Mouse (Mus musculus) layer of hippocampus, postnatal 25 days (tissue): ENCODE data around the gene Cldn5. TPM values are rescaled to one million over a fixed set of nuclear protein-coding genes. Genes with fewer than 3 reads are reported as not detected.

Source experiments
- DNase-seq, 2 experiments: peaks; one replicate each; pipeline ENCODE4 v3.0.0; 2022; ENCODE audit warnings: mixed read lengths in 2 of 2, low spot score in 1 of 2; ENCODE audit errors: extremely low spot score in 1 of 2
- total RNA-seq, 2 experiments: library from RNA; stranded (reverse); gene quantifications; 2 replicates each; pipeline ENCODE4 v1.2.3; 2021

The Cldn5 gene
- total RNA-seq, 2 experiments from 2014 or later = 53.6 to 57.3 TPM

DNA sequence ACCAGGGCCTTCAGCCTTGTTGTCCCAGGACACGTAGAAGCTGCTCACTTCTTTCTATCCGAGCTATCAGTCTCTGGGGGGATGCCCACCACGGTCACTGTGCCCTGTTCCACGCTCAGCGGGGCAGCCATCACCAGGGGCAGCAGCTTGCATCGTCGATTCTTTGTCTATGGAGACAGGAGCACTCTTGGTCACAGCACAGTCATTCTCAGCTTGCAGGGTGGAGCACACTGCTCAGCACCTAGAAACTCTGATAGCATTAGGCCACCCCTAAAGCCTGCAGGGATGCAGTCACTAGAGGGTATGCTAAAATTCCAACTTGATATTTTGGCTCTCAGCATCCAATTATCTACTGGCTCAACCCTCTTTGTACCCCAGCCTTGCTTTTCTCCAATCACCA, 8.4 kb downstream of the Cldn5 start:
- DNase-seq = no peak

DNA sequence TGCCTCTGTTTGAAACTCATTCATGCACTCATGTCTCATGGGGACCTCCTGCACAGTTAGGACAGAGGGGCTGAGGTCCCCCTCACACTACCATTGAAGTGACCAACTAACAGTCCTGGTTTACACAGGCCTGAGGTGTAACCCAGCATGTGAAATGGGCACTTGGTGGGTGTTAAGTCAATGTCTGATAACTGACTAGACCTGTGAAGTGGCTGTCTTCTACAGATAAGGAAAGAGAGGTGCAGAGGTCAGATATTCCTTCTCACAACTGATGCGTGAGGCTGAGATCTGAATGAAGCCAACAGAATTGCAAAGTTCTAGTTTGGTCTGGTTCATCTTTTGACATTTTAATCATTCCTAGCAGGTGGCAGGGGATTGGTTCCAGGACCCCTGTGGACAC, 8.8 kb downstream of the Cldn5 start:
- no peak for DNase-seq

DNA sequence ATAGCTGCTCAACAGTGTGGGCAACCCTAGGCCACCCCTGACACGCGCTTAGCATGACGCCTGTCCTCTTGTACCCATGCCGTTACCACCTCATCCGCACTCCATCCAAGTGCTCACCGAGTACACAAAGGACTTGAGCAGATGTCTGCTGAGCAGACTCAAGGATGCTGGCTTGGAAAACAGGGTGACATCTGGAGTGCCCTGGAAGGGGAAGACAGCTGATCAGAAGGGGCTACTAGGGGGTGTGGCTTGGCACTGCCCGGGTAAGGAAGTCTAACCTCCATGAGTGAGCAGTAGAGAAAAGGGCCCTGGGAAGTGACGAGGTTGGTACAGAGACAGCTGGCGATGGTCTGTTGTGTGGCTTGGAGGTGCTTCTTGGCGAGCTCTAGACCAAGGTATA, 10.0 kb downstream of the Cldn5 start:
- no peak for DNase-seq

DNA sequence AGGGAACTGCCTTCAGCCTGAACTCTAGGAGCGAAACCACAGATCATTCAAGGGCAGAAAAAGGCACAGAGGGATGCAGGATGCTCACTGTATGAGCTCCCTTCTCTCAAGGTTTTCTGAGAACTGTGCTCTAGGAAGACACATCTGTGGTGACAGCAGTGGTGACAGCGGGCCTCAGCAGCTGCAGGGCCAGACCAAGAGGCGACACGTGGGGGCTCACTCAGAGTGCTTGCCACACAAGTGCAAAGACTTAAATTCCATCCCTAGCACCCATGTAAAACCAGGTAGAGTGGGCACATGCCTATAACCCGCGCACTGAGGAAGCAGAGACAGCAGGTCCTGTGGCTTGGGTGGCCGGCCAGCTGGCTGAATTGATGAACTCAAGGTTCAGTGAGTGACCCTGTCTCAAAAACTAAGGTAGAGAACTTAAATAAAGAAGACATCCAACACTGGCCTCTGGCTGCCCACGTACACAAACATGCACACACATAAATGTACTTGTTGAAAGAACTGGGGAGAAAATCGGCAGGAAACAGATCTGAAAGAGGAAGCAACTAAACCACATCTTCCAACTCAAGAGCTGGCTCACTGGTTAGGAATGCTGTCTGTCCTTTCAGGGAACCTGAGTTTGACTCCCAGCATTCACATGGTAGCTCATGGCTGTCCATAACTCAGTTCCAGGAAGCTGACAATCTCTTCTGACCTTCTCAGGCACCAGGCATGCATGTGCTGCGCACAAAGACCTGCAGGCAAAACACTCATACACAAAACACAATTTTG, 12.2 kb downstream of the Cldn5 start:
- no peak for DNase-seq

DNA sequence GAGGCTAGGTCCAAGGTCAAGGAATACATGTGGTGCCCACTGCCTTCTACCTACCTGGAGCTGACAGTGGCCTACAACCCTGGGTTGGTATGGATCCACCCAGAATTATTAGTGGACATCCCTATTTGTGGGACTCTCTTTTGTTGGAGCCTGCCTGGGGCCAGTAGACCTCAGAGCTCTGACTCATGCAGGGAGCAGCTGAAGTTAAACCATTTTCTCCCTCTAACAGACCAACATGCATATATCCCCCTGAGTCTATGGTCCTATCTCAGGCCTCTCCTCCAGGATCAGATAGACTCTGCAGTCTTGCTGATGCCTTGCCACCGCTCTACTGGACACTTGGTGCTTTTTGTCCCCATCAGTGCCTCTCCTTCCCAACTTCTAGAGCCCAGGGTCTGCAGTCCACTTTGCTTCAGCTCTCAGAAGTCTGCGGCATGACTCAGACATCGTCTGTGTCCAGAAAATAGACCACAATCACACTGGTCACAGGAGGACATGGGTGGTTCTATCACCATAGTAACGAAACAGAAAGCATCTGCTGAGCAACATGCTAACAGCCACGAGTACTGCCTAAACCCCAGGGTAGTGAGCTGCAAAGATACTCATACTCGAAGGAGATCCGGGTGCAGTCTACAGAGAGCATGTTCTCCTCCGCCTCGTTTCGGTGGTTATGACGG, 18.7 kb downstream of the Cldn5 start:
- no peak for DNase-seq

DNA sequence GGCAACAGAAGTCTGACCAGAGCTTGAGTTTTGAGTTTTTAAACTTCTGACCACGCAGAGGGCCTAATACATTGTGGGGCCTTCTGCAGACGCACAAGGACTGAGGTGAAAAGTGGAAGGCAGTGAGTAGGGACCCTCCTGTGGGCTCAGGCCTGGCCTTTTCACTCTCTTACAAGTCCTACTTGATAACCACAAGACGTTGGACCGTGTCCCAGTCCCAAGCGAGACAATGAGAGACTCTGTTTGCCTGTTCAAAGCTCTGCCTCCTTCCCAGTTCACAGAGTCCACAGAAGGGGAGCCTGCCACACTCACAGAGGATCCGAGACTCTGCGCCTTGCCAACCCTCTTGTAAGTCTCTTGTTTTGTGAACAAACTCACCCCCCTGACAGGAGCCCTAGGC, 20.0 kb downstream of the Cldn5 start:
- DNase-seq = no peak

DNA sequence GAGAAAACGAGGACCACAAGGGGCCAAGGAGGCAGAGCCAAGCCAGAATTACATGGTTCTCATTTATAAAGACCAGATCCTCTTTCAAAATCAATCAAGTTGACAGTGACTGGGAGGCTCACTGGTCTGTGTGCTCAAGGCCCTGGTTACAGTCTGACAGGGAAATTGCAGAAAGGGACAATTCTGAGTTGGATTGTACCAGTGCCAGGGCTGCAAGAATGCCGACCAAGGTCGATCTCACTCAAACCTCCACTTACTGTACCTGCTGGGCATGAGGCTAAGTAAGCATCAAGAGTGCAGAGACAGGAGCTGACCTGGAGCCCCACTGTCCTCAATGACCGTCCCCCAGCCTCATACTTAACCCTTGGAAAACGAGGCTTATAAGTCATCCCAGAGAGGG, 21.5 kb downstream of the Cldn5 start:
- no peak for DNase-seq

DNA sequence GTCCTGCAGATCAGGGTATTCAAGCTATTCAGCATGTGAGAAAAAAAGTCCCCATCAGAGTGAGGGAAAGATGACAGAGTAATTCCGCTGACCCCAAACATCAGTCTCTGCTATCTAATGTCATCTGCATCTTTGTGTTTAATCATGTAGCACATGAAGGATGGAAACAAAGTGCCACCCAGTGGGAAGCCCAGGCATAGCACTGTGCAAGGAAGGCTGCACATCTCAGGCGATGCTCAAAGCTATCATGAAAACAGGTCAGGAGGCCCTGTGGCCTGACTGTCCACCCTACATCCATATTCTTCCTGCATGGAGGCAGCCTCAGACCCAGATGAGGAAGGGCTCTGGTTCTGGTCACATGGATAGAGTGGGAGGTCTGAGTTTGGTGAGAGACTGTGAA, 22.2 kb downstream of the Cldn5 start:
- peak; percentile 49 to 76 for DNase-seq

DNA sequence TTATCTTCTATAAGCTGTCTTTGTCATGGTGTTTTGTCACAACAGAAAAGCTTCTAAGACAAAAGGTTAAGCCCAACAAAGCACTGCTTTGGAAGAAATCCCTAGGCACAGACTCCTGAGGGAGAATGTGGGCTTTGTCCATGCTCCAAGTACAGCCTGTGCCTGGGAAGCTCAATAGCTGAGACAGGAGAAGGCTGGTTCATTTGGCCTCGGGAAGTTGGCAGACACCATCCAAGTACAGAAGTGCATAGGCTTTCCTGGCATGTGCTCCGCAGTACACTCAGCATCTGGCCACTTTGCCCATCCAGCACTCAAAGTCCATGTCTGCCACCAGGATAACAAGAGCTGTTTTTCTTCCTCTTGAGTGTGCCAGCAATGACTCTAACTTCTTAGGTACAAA, 29.1 kb downstream of the Cldn5 start:
- DNase-seq = no peak

DNA sequence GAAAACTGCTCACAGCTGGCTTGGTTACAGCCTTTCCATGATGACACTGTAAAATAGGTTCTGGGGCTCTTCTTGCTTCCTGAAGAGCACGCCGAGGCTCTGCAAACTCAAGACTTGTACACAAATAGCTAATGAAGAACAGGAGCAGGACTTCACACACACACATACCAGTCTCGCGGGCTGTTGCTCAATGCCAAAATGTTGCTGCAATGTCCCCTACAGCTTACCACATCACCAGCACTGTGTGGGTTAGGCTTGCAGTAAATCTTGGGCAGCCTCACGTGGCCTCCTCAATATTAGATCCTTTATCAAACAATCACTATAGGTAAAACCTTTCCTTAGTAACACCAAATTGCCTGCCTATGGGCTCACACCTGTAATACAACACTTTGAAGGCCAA, 32.4 kb downstream of the Cldn5 start:
- DNase-seq = no peak

DNA sequence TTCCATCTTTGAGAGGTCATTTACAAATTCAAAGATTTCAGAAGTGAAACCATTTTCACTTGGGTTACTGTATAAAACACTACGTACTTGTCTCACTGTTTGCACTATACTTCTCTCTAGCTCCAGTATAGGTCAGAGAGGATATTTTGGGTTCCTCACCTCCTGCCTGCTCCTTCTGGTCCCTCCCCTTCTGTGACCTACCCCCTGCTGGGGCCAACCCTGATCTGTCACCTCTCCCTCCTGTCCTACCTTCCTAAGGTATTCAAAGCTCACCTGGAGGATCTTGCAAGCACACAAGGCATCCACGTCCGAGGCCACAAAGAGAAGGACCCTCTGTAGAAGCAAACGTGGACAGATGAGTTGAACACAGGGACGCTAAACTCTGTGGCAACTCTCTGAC, 34.4 kb downstream of the Cldn5 start:
- no peak for DNase-seq

DNA sequence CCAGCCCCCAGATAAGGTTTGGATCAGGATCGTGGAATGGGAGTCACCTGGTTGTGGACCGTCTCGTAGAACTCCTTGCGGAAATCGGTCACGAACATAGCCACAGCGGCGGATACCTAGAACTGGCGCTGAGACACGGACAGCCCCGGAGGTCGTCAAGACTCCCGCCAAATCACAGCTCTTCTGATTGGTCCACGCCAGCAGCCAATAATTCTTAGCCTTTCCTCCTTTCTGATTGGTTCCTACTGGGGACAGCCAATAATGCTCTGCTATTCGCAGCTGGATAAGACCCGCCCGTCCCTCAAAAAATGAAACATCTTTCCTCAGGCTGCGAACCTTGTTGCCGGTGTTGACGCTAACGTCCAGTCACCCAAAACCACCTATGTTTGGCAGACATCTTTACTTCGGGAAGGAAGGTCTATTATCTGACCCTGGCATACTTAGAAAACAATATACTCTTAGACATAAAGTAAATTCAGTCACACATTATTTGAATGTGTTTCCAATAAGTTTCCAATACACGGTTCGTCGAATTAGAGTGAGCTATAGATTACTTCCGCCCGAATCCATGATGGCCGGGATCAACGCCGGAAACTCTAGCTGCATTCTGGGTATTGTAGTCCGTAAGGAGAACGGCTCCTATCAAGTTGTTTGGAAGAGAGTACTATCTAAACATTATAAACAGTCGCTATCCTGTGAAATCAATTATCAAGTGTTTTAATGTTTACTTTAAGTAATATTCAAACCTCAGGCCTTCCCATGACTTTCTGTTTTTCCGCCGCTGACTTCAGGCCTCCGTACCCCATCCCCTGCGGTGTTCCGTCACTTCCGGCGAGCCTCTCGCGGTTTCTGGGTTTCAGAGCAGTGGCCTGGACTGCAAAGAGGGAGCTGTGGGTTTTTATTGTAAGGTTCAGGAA, 35.1 kb downstream of the Cldn5 start, which contains the start of the genes Ufd1 and Cdc45:
Gene Ufd1 (plus strand): TSS at position 312 of the 917 bp plus-strand sequence.
Gene Cdc45 (minus strand): TSS at position 520 of the 917 bp plus-strand sequence.
- DNase-seq = peak; percentile 44 to 75

DNA sequence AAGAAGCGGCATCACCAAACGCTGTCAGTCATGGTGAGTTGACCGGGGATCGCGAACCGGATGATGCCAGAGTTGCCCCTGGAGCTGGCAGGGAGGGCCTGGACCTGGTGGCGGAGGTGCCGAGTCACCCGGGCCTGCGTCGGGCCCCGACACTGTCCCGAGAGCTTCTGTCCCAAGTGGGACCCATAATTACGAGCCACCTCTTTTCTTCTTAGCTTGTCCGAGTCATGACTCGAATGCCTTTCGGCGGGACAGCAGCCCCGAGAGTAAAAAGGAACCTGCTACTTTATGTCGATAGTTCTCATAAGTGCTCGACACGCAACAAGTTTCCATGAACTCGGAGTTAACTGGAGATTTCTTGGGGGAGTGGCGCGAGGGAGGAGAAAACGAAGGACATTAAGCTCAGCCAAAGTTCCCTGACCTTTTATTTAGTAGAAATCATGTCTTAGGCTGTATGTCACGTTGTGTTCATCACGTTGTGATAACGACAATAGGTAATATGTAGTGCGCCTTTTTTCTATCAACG, 35.8 kb downstream of the Cldn5 start:
- peak in 1 of 2 experiments; percentile 70 for DNase-seq

DNA sequence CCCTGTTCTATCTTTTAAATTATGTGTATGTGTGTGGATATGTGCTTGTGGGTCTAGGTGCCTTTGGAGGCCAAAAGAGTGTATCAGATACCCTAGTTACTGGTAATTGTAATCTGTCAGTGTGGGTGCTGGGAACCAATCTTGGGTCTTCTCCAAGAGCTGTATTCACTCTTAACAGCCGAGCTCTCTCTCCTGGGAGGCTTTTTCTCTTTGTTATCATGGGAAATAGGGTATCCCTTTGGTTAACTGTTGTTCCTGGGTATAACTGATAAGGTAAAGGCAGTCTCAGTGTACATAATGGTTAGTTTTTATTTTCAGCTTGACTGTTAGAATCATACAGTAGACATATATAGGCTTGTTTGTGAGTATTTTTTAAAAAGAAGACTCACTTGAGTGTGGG, 45.7 kb downstream of the Cldn5 start:
- DNase-seq = no peak

DNA sequence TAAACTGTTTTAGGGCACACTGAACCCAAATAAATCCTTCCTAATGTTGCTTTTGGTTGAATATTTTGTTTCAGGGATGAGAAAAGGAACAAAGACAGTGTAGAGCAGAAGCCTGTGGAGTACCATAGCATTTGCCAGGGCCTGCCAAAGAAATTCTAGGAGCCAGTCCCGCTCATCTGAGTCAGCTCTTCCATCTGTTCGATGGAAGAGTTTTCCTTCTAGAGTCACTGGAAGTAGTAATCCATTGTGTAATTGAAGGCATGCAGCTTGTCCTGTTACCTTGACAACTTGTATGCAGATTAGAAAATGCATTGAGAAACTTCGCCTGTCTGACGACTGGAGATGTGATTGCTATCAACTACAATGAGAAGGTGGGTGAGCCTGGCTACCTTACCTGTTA, 46.3 kb downstream of the Cldn5 start:
- no peak for DNase-seq

Other genes with a start within 250 kb of the Cldn5 start
- gene Tbx1, start 186.2 kb upstream of the Cldn5 start, total RNA-seq = under 1 TPM; 0.77 to 0.91 TPM
- 1 to 10 TPM; 1.2 TPM for gene Gp1bb, start 154.4 kb upstream of the Cldn5 start, total RNA-seq
- gene Gm49601, start 150.4 kb upstream of the Cldn5 start, total RNA-seq = 100 to 1,000 TPM; 179 to 190 TPM
- 100 to 1,000 TPM; 600 to 645 TPM for gene Sept5, start 146.9 kb upstream of the Cldn5 start, total RNA-seq
- gene Ufd1, start 34.9 kb downstream of the Cldn5 start, total RNA-seq = 100 to 1,000 TPM; 101 to 103 TPM
- 1 to 10 TPM; 1.7 to 1.9 TPM for gene Cdc45, start 35.1 kb downstream of the Cldn5 start, total RNA-seq
- 10 to 100 TPM; 23.8 to 28.2 TPM for gene 2510002D24Rik, start 59.7 kb downstream of the Cldn5 start, total RNA-seq
- gene Gm28539, start 59.7 kb downstream of the Cldn5 start, total RNA-seq = 1 to 10 TPM; 7.7 to 9.8 TPM
- gene Mrpl40, start 100.0 kb downstream of the Cldn5 start, total RNA-seq = 10 to 100 TPM; 32.7 to 33.9 TPM
- 10 to 100 TPM; 75.3 to 83.8 TPM for gene Hira, start 100.2 kb downstream of the Cldn5 start, total RNA-seq